Mouse (Mus musculus): ENCODE measurements around the gene Bphl. TPM values are rescaled to one million over a fixed set of nuclear protein-coding genes. Genes with fewer than 3 reads are reported as not detected.

Bphl gene
- polyA plus RNA-seq, 1 experiment from 2014 or later = 45.1 TPM

DNA sequence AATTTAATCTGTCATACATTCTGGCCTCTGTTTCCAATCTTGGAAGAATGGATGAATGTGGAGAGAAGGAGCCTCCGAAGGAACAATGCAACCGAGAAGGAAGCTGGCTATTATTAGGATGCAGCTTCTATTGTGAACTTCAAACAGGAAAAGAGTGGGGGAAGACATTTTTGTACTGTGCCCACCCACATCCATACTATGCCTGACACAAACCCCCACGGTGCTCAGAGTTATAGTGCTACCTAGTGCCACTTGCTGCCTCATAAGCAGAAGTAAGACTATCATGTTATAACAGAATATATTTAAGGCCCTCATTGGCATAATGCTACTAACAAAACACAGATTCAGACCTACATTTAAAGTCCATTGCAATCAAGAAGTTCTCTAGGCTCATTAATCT, 52.0 kb downstream of the Bphl start:
- H3K9ac ChIP-seq (ENCODE audit: low read depth, low read length) = peak overlapping the region; percentile 42; the same call in 1 of the 2 replicates
- H3K4me1 ChIP-seq (ENCODE audit: control insufficient read depth, insufficient read depth, low read length) = peaks cover 30% of the 10 kb centered on the region
- H3K4me3 ChIP-seq (ENCODE audit: low read depth, low read length) = no peak overlapping the region
- no peaks in the 10 kb centered on the region for H3K36me3 ChIP-seq (ENCODE audit: control insufficient read depth, insufficient read depth, low read length)
- H3K9me3 ChIP-seq (replicated peaks; ENCODE audit: control insufficient read depth, low read length, poor library complexity, severe bottlenecking) = no peaks in the 10 kb centered on the region
- 14% methylated on average over 3 of the region's 3 CpGs for WGBS
- H3K27me3 ChIP-seq (ENCODE audit: control insufficient read depth, insufficient read depth, low read depth, low read length) = no peaks in the 10 kb centered on the region
- H3K4me2 ChIP-seq (ENCODE audit: low read length) = peak overlapping the region; percentile 49
- peak; percentile 37 for ATAC-seq
- peak overlapping the region; percentile 94 for H3K27ac ChIP-seq (ENCODE audit: low read length)

DNA sequence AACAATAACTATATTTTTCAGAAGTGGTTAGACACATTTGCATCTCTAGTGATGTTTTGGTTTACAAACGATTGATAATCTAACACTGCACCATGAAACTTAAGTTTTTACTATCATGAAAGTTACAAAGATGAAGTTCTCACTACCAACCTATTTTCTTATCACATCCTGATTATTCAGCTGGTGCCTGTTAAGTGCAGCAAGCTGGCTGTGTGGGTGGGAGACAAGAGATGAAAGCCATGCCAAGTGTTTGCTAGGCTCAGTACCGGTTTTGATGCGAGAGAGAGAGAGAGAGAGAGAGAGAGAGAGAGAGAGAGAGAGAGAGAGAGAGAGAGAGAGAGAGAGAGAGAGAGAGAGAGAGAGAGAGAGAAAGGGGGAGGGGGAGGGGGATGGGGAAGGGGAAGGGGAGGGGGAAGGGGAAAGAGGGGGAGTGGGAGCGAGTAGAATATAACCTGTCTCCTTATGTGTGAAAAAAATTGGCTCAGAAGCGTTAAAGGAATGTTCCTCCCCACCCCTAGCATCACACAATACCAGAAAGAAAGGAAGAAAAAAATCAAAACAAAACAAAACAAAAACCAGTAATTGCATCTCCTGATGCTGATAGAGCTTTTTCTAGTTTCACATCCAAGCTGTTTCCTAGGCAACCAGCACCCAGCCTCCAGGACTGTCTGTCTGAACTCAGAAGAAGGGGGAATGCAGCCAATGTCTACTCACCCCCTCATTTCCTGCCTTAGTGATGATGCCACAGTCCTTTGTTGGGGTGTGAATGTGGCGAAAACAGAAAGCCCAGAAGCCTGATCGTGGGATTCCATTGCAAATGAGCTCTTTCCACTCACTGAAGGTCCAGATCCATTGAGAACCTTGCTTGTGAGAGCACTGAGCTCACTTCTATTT, 58.4 kb downstream of the Bphl start:
- Histone ChIP-seq H3K27ac (ENCODE audit: low read length) (peak overlapping the region; percentile 88), H3K36me3 (ENCODE audit: control insufficient read depth, insufficient read depth, low read length) (no peaks in the 10 kb centered on the region), H3K9ac (ENCODE audit: low read depth, low read length) (peak overlapping the region; percentile 43; the same call in 1 of the 2 replicates), H3K4me1 (ENCODE audit: control insufficient read depth, insufficient read depth, low read length) (peaks cover 10% of the 10 kb centered on the region), H3K27me3 (ENCODE audit: control insufficient read depth, insufficient read depth, low read depth, low read length) (no peaks in the 10 kb centered on the region), H3K4me2 (ENCODE audit: low read length) (peak overlapping the region; percentile 43), H3K4me3 (ENCODE audit: low read depth, low read length) (no peak overlapping the region), H3K9me3 (replicated peaks; ENCODE audit: control insufficient read depth, low read length, poor library complexity, severe bottlenecking) (no peaks in the 10 kb centered on the region)
- WGBS = 16% methylated on average over 6 of the region's 7 CpGs
- peak; percentile 98 for ATAC-seq

DNA sequence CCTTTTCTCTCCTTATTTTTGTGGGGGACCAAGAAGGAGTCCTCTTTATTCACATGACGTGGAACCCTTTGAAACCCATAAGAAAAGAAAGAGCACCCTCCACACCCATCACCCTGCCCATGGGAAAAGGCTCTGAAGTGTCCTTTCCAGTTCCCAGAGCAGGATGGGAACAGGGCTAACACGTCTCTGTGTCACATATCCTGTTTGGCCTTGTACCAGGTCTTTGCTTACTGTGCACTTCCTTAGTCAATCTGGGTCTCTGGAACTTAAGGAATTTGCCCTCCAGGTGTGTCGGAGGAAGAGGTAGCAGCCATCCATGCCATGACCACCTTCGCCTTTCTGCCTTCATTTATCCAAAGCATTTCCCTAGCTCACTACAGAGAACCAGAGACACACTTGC, 59.1 kb downstream of the Bphl start:
- Histone ChIP-seq H3K9me3 (replicated peaks; ENCODE audit: control insufficient read depth, low read length, poor library complexity, severe bottlenecking) (no peaks in the 10 kb centered on the region), H3K27me3 (ENCODE audit: control insufficient read depth, insufficient read depth, low read depth, low read length) (no peaks in the 10 kb centered on the region), H3K9ac (ENCODE audit: low read depth, low read length) (no peak overlapping the region), H3K36me3 (ENCODE audit: control insufficient read depth, insufficient read depth, low read length) (no peaks in the 10 kb centered on the region), H3K4me1 (ENCODE audit: control insufficient read depth, insufficient read depth, low read length) (peaks cover 10% of the 10 kb centered on the region), H3K4me2 (ENCODE audit: low read length) (peak overlapping the region; percentile 43), H3K27ac (ENCODE audit: low read length) (peak overlapping the region; percentile 88), H3K4me3 (ENCODE audit: low read depth, low read length) (no peak overlapping the region)
- ATAC-seq = peak; percentile 82
- 45% methylated on average over 4 of the region's 4 CpGs for WGBS

DNA sequence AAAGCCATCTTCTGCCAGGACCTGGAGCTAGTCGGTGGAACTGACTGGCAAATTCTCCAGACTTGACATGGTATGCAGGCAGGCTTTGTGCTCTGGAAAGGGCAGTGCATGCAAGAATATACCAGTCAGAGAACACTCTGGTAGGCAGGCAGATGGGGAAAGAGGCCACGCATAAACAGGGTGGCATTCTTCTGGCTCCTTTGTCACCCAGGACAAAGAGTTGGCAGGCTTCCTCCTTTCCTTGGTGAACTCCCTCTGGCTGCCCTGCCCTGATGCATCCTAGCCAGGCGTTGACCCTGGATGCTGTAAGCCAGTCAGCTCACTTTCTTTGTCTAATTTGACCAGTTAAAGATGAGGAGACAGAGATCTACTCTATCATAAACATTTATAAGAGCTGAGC, 59.7 kb downstream of the Bphl start:
- ATAC-seq = 0 out of 2 replicates have a peak, but pooled peaks have one; percentile 1
- 55% methylated on average over 3 of the region's 3 CpGs for WGBS
- H3K27ac ChIP-seq (ENCODE audit: low read length) = peak overlapping the region; percentile 88

DNA sequence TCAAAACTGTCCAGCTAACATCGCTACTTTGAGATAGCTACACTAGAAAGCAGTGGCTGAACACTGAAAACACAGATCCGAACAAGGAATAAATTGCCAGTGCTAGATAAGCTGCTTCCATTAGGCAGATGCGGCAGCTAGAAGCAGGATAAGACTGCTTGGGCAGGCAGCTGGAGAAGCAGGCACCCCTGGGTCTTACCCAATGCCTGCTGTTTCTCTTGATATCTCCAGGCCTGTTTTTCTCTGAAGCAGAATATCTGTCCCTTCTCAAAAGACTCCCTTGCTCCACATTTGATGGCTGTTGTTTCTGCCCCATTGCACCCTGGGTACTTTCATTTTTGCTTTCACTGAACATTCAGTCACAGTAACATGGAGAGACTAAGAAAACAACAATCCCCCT, 63.3 kb downstream of the Bphl start:
- H3K4me3 ChIP-seq (ENCODE audit: low read depth, low read length) = no peak overlapping the region
- no peak overlapping the region for H3K4me2 ChIP-seq (ENCODE audit: low read length)
- 0 out of 2 replicates have a peak overlapping the region, but pooled peaks have one; percentile 26 for H3K9ac ChIP-seq (ENCODE audit: low read depth, low read length)
- no peaks in the 10 kb centered on the region for H3K9me3 ChIP-seq (replicated peaks; ENCODE audit: control insufficient read depth, low read length, poor library complexity, severe bottlenecking)
- H3K27me3 ChIP-seq (ENCODE audit: control insufficient read depth, insufficient read depth, low read depth, low read length) = no peaks in the 10 kb centered on the region
- no peaks in the 10 kb centered on the region for H3K36me3 ChIP-seq (ENCODE audit: control insufficient read depth, insufficient read depth, low read length)
- no peak for ATAC-seq
- WGBS = 60% methylated on average over 3 of the region's 3 CpGs
- H3K4me1 ChIP-seq (ENCODE audit: control insufficient read depth, insufficient read depth, low read length) = peaks cover 7% of the 10 kb centered on the region
- H3K27ac ChIP-seq (ENCODE audit: low read length) = no peak overlapping the region

More for the DNA sequence above, 59.7 kb downstream of the Bphl start:
- H3K36me3 ChIP-seq (ENCODE audit: control insufficient read depth, insufficient read depth, low read length) = no peaks in the 10 kb centered on the region
- no peak overlapping the region for H3K4me2 ChIP-seq (ENCODE audit: low read length)
- H3K9me3 ChIP-seq (replicated peaks; ENCODE audit: control insufficient read depth, low read length, poor library complexity, severe bottlenecking) = no peaks in the 10 kb centered on the region
- H3K9ac ChIP-seq (ENCODE audit: low read depth, low read length) = no peak overlapping the region
- H3K4me1 ChIP-seq (ENCODE audit: control insufficient read depth, insufficient read depth, low read length) = peaks cover 10% of the 10 kb centered on the region
- H3K4me3 ChIP-seq (ENCODE audit: low read depth, low read length) = no peak overlapping the region
- no peaks in the 10 kb centered on the region for H3K27me3 ChIP-seq (ENCODE audit: control insufficient read depth, insufficient read depth, low read depth, low read length)

DNA sequence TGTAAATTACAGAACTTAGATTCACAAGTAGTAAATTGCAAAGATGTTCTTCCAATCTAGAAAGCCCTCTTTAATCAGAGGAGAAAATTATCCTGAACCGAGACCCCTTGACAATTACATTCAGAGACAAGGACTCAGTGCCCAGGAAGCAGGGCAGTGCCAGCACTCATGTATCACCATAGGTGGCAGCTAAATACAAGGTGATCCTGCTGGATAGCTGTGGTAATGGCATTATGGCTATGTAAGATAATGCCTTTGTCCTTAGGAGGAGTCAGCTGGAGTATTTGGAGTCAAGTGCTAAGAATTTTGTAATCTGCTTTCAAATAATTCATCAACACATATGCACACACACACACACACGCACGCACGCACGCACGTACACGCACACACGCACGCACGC, 63.9 kb downstream of the Bphl start:
- no peak for ATAC-seq
- no peaks in the 10 kb centered on the region for H3K9me3 ChIP-seq (replicated peaks; ENCODE audit: control insufficient read depth, low read length, poor library complexity, severe bottlenecking)
- H3K27ac ChIP-seq (ENCODE audit: low read length) = no peak overlapping the region
- no peaks in the 10 kb centered on the region for H3K27me3 ChIP-seq (ENCODE audit: control insufficient read depth, insufficient read depth, low read depth, low read length)
- H3K4me2 ChIP-seq (ENCODE audit: low read length) = no peak overlapping the region
- H3K4me3 ChIP-seq (ENCODE audit: low read depth, low read length) = no peak overlapping the region
- no peak overlapping the region for H3K9ac ChIP-seq (ENCODE audit: low read depth, low read length)
- H3K4me1 ChIP-seq (ENCODE audit: control insufficient read depth, insufficient read depth, low read length) = peaks cover 3% of the 10 kb centered on the region
- H3K36me3 ChIP-seq (ENCODE audit: control insufficient read depth, insufficient read depth, low read length) = no peaks in the 10 kb centered on the region
- 95% methylated on average over 10 of the region's 10 CpGs for WGBS

DNA sequence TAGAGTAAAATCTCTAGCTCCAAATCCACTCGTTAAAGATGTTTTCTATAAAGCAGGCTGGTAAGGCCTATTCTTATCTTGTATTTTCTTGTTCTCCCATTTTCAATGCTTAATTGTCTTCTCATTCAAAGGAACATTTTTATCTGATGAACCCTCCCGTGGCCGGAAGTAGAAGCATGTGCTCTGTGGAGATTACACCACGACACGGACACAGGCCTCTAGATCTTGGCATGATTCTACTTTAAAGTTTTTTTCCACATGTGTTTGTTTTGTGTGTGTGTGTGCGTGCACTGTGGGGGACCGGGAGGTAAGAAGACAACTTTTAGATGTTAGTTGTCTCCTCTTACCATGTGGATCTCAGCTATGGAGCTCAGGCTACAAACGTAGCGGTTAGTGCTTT, 64.5 kb downstream of the Bphl start:
- Histone ChIP-seq H3K27me3 (ENCODE audit: control insufficient read depth, insufficient read depth, low read depth, low read length) (no peaks in the 10 kb centered on the region), H3K36me3 (ENCODE audit: control insufficient read depth, insufficient read depth, low read length) (no peaks in the 10 kb centered on the region), H3K9ac (ENCODE audit: low read depth, low read length) (no peak overlapping the region), H3K27ac (ENCODE audit: low read length) (no peak overlapping the region), H3K4me1 (ENCODE audit: control insufficient read depth, insufficient read depth, low read length) (no peaks in the 10 kb centered on the region; the same call in 1 of the 2 replicates), H3K4me3 (ENCODE audit: low read depth, low read length) (no peak overlapping the region), H3K4me2 (ENCODE audit: low read length) (no peak overlapping the region), H3K9me3 (replicated peaks; ENCODE audit: control insufficient read depth, low read length, poor library complexity, severe bottlenecking) (no peaks in the 10 kb centered on the region)
- no peak for ATAC-seq
- WGBS = 76% methylated on average over 9 of the region's 9 CpGs

DNA sequence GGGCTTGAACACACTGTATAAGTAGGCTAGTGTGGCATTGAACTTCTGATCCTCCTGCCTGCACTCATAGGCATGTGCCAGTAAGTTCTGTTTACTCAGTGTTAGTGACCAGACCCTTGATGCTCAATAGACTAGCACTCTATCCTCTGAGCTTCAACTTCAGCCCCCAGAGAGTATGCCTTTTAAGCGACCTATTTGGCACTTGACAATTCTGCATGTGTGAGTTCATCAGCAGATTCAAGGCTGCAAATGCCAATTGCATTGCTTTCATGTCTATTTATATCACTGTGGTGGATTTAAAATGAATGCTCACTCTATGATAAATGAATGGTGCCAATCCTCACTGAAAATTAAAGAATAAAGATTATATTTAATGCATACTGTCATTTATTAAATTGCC, 68.0 kb downstream of the Bphl start:
- Histone ChIP-seq H3K27me3 (ENCODE audit: control insufficient read depth, insufficient read depth, low read depth, low read length) (no peaks in the 10 kb centered on the region), H3K4me3 (ENCODE audit: low read depth, low read length) (no peak overlapping the region), H3K9ac (ENCODE audit: low read depth, low read length) (no peak overlapping the region), H3K27ac (ENCODE audit: low read length) (no peak overlapping the region), H3K9me3 (replicated peaks; ENCODE audit: control insufficient read depth, low read length, poor library complexity, severe bottlenecking) (no peaks in the 10 kb centered on the region), H3K36me3 (ENCODE audit: control insufficient read depth, insufficient read depth, low read length) (no peaks in the 10 kb centered on the region), H3K4me1 (ENCODE audit: control insufficient read depth, insufficient read depth, low read length) (no peaks in the 10 kb centered on the region), H3K4me2 (ENCODE audit: low read length) (no peak overlapping the region)
- WGBS = 74% methylated on average over 1 of the region's 1 CpGs
- ATAC-seq = no peak

DNA sequence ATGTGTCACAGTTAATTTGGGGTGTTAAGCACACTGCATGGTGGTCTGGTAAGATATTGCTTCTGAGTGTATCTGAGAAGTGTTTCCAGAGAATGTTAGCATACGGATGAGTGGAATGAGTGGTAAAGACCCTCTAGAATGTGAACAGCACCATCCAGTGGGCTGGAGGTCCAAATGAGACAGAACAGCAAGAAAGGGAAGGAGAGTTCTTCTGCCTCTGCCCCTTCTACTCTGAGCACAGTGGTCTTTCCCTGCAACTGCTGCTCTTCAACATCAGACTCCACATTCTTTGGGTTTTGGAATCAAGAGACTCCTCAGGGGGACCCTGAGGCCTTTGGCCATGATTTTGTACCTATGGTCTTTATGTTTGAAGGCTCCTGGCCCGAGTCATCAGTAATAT, 68.9 kb downstream of the Bphl start:
- Histone ChIP-seq H3K9ac (ENCODE audit: low read depth, low read length) (no peak overlapping the region), H3K9me3 (replicated peaks; ENCODE audit: control insufficient read depth, low read length, poor library complexity, severe bottlenecking) (no peaks in the 10 kb centered on the region), H3K4me3 (ENCODE audit: low read depth, low read length) (no peak overlapping the region), H3K4me2 (ENCODE audit: low read length) (no peak overlapping the region), H3K27ac (ENCODE audit: low read length) (no peak overlapping the region), H3K27me3 (ENCODE audit: control insufficient read depth, insufficient read depth, low read depth, low read length) (no peaks in the 10 kb centered on the region), H3K36me3 (ENCODE audit: control insufficient read depth, insufficient read depth, low read length) (no peaks in the 10 kb centered on the region), H3K4me1 (ENCODE audit: control insufficient read depth, insufficient read depth, low read length) (no peaks in the 10 kb centered on the region)
- WGBS = 91% methylated on average over 2 of the region's 2 CpGs
- no peak for ATAC-seq
